Mouse (Mus musculus) Muller cell, postnatal 12 days (primary cell): Measurements from ENCODE around the gene Wdr17.

Experiments
- DNase-seq: peaks from one replicate; pipeline ENCODE4 v3.0.0-alpha.2; 2015; ENCODE audit errors: inconsistent ontology term

Wdr17 gene

GRCm38 (mm10) chr8:54886987-54887785, at the start of gene Wdr17:
Gene Wdr17, minus strand, starts transcription at chr8:54887184.
- DNase-seq, result no peak

- DNase-seq, result no peak
These were observed 45.3 kb upstream of the Wdr17 start for GRCm38 (mm10) chr8:54932306-54932705.

DNA sequence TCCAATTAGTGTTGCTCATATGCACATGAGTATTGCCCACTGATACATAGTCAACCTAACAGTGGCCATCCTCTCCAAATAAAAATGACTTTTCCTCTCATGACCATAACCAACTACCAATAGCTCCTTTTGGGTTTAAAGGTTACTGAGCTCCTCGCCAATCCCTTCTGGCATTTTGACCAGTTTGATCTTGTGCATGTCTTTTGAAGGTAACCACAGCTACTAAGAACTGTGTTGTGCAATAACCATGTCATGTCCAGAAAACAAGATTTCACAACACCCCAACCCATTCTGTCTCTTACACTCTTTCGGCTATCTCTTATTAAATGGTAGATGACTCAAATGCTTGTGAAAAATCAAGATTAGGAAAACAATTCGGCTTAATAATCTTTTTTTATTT, 38.0 kb upstream of the Wdr17 start:
- no peak for DNase-seq

GRCm38 (mm10) chr8:54922160-54922855, 35.3 kb upstream of the Wdr17 start:
- DNase-seq, result peak; percentile 63

GRCm38 (mm10) chr8:54917710-54918109, 30.7 kb upstream of the Wdr17 start:
- no peak for DNase-seq

GRCm38 (mm10) chr8:54912891-54913290, 25.9 kb upstream of the Wdr17 start:
- no peak for DNase-seq

DNA sequence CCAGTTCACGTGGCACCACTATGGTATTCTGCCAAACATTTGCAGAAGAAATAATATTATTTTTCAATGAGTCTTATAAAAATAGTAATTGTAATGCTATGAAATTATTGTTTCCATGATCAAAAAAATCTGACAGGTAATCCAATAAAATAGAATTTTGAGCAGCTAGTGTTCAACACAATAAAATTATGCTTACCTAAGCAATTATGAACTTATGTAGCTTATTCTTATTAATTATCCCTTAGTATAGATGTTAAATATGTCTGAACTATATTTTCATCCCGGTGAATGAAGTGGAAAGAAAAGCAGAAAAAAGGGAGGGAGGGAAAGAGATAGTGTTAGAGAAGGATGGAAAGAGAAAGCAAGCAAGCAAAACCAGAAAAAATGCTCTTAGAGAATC, 12.5 kb upstream of the Wdr17 start:
- DNase-seq, result no peak

DNA sequence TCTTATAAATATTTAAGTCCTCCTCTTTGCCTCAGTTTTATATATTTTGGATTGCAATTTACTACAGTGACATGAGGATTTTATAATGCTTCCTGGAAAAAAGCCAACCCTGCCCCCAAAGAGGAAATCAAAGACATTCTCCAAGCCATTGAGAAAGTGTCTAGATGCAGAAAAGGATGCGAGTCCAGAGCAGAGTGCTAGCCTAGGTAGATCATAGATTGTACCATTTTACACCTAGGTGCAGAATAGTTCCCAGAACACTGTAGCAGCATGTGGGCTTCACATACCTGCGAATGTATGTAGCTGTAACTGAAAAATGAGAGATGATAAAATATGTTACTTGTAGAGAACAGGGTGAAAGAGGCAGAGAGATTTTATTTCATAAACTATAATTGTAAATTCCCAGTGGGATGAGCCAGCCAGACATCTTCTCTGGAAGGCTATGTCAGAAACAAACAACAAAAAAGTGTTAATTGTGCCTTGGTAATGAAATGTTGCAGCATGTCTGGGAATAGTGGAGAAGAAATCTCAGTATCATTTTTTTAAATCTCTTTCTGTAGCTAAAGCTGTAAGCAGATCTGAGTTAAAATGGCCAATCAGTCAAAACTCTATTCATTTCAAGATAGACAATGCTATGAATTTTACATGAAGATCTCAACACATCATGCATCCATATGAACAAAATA, 7.8 kb upstream of the Wdr17 start:
- no peak for DNase-seq

DNA sequence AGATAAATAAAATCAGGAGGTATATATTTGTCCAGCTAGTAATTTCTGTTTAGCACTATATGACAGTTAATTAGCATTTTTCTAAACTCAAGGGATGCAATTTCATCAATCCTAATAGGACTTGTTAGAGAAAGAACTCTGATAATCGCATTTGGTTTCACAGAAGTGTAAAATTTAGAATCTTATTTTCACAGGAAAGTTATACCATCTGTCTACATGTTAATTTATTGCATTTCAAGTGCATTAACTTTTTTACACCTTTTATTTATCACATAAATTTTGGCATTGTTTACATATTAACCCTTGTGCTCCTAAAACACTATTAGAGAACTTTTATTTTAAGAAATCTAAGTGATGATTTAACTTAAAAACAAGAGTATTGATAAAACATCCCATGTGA, 7.2 kb upstream of the Wdr17 start:
- no peak for DNase-seq

DNA sequence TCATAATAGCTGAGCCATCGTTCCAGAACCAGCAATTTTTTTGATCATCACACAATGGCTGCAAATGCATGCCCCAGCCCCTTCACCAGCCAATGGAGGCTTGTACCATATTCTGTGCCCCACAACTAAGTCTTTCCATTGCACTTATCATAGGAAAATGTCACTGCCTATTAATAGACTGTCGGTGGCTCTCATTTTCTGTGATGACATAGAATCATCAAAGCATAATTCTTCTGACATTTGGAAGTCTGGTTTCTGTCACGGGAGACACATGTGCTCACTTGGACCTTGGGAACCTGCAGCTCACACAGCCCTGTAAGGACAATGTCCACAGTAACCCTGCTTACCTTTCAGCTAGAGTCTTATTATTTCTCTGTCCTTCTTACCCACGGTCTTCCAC, 424 bp downstream of the Wdr17 start:
- DNase-seq, result no peak

DNA sequence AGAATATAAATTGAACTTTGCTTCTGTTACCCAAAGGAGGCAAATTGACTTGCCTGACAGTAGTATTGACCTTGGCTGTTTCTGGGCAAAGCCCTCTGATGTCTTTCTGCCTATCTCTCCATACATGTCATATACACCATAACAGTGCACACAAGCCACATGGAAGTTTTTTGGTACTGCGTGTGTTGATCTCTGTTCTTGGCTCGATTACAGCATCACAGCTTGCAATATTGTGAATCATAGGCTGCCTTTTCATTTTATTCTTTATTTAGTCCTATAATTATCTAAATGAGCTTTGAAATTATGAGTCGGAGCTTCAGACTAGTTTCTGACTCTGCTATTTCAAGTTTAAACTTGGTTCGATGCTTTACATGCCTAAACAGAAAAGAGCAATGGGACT, 10.5 kb downstream of the Wdr17 start:
- DNase-seq, result peak; percentile 7

DNA sequence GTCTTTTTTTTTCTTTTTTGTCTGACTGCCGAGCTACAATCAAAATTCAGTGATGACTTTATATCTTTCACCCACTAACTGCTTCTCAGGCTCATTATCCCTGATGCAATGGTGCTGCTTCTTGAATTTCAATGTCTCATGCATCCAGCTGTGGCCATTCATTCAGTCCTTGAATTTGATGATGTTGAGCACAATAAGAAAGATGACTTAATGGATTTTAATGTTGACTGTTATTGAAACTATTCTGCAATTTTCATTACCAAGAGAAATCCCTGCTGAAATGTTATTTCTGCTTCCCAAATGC, 22.3 kb downstream of the Wdr17 start:
- no peak for DNase-seq

GRCm38 (mm10) chr8:54864038-54864760, 22.8 kb downstream of the Wdr17 start:
- DNase-seq, result no peak

GRCm38 (mm10) chr8:54836029-54836959, 50.7 kb downstream of the Wdr17 start:
- DNase-seq, result no peak

DNA sequence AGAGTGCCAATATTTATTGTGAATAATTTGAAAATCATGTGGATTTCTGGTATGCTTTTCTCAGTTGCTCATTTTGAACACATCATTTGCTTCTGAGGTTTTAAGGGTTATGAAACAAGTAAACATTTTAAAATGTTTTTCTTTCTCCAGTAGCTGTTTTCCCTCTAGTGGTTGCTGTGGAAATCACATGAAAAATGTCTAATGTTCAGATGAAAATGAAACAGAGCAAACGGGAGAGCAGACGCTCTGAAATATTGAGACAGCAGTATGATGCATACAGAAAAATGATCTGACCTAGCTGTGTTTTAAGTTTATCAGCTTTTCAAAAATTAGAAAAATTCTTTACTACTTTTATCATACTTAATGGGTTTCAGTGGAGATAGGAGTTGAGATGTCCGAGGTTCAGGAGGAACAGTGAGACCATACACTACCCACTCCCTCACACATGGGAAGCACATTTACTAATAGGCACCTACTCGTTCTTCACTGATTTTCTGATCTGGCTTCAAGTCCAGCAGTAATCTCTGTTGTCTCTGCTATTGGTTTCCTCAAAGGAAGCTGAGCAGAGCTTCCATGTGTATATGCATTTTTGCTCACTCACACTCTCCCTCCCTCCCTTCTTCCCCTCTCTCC, 57.1 kb downstream of the Wdr17 start:
- peak; percentile 73 for DNase-seq

GRCm38 (mm10) chr8:54827974-54828373, 59.0 kb downstream of the Wdr17 start:
- DNase-seq, result no peak

DNA sequence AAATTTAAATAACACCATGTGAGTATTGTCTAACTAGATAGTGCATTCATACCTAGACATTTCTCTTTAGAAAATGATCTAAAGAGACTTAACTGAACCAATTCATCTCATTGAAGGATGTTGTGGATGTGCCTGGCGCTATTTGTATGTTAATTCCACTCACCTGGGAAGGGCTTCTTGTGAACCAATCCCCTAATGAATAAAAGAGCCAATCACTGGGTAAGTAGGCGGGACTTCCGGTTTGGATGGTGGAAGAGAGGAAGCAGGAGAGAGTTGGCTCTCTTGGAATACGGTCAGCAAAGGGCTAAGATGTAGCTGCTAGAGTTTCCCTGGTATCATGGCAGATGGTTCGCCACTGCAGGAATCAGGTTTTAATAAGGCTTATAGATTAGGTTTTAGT, 64.0 kb downstream of the Wdr17 start:
- DNase-seq, result no peak

DNA sequence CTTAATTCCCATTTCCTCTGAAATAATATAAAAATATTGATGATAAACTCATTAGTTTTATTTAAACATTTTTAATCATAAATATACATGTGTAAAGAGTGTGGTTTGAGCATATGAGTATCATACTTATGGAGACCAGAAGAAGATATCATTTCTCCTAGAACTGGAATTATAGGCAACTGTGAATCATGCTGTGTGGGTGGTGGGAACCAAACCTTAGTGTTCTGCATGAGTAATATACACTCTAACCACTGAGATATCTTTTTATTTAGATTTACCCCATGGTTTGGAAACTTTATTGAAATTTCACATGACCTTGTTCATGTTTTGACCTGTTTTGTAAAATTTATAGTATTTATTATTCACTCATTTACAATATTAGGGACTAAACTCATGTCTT, 68.3 kb downstream of the Wdr17 start:
- no peak for DNase-seq

GRCm38 (mm10) chr8:54808217-54808616, 78.8 kb downstream of the Wdr17 start:
- peak; percentile 88 for DNase-seq

DNA sequence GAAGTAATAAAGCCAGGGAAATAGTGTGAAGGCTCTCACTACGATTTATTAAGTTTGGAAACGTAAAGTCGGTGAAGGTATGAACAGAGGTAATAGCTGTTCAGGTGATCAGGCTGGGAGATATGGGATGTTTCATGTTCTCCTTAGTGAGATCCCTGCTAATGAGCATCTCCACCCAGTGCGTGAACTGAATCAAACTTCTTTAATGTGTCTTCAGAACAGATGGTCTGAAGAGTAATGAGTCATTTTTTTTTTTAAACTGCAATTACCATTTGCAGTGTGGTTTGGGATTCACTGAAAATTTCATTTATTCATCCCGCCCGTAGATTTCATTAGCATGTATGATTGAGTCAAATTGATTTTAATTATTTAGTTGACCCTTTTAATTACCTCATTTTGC, 80.8 kb downstream of the Wdr17 start:
- DNase-seq, result peak; percentile 58

GRCm38 (mm10) chr8:54792699-54793061, 94.3 kb downstream of the Wdr17 start:
- DNase-seq, result no peak
